Mouse (Mus musculus): ENCODE results near the gene Ndufa13. TPM values are rescaled to one million over a fixed set of nuclear protein-coding genes. Genes with fewer than 3 reads are reported as not detected.

The Ndufa13 gene
- polyA plus RNA-seq, 1 experiment from 2014 or later = 201 TPM

DNA sequence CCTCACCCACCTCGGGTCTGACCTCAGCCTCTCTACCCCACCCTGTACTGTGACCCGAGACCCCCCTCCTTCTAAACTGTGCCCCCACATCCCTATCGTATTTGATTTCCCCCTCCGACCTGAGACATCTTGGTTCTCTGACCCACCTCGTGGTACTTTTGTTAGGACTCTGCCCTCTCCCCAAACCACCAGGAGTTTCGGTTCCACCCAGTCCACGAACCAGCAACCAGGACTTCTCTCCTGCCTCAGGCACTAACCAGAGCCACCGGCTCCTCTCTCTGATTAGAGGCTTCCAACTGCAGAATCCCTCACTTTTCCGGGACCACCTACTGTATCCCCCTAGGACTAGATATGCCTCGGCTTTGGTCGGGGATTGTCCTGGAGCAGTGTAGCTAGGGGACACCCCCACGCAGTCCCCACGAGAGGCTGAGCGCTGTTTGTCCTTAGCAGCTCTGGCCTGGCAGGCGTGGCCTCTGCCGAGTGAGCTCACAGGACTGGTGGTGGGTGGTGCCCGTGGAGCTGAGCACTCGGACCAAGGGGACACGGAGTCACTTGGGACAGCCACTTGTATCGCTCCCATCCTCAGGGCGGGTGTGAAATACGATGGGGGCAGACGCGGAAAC is 14.0 kb downstream of the Ndufa13 start:
- Histone ChIP-seq H3K4me1 (ENCODE audit: control insufficient read depth, insufficient read depth, low read length) (peaks cover 11% of the 10 kb centered on the region; the same call in 1 of the 2 replicates), H3K27me3 (replicated peaks; ENCODE audit: control insufficient read depth, insufficient read depth, low read length) (peaks cover 79% of the 10 kb centered on the region), H3K4me2 (ENCODE audit: low read depth, low read length) (peak overlapping the region; percentile 54), H3K27ac (replicated peaks; ENCODE audit: low read depth, low read length) (no peak overlapping the region), H3K9ac (ENCODE audit: low read depth, low read length) (no peak overlapping the region), H3K36me3 (ENCODE audit: control insufficient read depth, insufficient read depth, low read length) (peaks cover 13% of the 10 kb centered on the region; the same call in 1 of the 2 replicates), H3K9me3 (ENCODE audit: control insufficient read depth, low read length) (no peaks in the 10 kb centered on the region), H3K4me3 (ENCODE audit: low read depth, low read length) (peak overlapping the region; percentile 35)
- DNase-seq (ENCODE audit: low spot score) (no peak), ATAC-seq (ENCODE audit: low read depth) (no peak)
- 5% methylated on average over 24 of the region's 24 CpGs for WGBS

DNA sequence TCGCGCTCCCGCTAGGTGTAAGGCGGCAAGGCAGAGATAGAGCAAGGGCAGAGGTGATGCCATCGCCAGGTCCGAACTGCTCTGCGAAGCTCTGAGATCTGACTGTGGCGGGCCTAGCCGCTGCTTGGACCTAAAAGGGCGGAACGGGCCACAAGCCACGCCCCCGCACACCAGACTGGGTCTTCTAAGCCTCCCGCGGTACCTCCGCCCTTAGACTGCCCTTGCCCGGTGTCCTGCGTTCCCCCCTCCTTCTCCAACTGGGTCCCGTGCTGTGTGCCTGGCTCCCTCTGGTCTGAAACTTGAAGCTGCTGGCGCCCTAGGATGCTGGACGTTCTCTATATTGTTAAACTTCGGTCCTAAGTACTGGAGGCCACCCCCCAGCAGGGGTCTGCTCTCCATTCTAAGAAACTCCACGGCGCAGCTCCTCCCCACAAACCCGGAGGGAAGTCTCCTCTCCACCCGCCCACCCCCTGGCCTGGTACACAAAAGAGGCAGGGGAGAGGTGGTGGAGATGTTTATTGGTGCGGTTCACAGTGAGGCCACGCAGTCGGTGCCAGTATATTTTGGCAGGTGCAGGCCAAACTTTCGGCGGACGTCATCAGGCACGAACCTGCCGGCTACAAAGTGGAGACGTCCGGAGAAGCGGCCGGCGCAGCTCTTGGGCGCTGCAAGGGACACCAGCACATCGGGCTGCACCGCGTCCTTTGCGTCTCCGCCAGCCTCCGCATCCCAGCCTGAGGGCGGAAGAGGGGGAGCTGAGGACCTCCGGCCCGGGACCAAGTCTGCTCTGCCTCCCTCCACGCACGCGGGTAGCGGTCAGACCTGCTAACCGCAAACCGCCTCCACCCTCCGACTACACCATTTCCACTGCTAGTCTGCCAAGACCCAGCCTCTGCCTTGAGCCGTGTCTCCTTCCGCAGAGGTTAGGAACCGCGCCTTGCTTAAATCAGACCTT is 14.8 kb downstream of the Ndufa13 start, which contains the start of gene Cilp2:
Cilp2 (minus strand) TSS at position 399 of the 955 bp plus-strand sequence.
- H3K27me3 ChIP-seq (replicated peaks; ENCODE audit: control insufficient read depth, insufficient read depth, low read length) = peaks cover 87% of the 10 kb centered on the region
- H3K9me3 ChIP-seq (ENCODE audit: control insufficient read depth, low read length) = no peaks in the 10 kb centered on the region
- ATAC-seq (ENCODE audit: low read depth) = no peak
- 0 out of 2 replicates have a peak, but pooled peaks cover 6% of the 10 kb centered on the region for H3K36me3 ChIP-seq (ENCODE audit: control insufficient read depth, insufficient read depth, low read length)
- DNase-seq (ENCODE audit: low spot score) = no peak
- peaks cover 11% of the 10 kb centered on the region; the same call in 1 of the 2 replicates for H3K4me1 ChIP-seq (ENCODE audit: control insufficient read depth, insufficient read depth, low read length)
- no peak within 1 kb of the TSS for H3K9ac ChIP-seq (ENCODE audit: low read depth, low read length)
- H3K4me3 ChIP-seq (ENCODE audit: low read depth, low read length) = peak within 1 kb of the TSS; percentile 35
- H3K27ac ChIP-seq (replicated peaks; ENCODE audit: low read depth, low read length) = no peak within 1 kb of the TSS
- WGBS = 1% methylated on average over 45 of the region's 60 CpGs
- peak within 1 kb of the TSS; percentile 54 for H3K4me2 ChIP-seq (ENCODE audit: low read depth, low read length)

DNA sequence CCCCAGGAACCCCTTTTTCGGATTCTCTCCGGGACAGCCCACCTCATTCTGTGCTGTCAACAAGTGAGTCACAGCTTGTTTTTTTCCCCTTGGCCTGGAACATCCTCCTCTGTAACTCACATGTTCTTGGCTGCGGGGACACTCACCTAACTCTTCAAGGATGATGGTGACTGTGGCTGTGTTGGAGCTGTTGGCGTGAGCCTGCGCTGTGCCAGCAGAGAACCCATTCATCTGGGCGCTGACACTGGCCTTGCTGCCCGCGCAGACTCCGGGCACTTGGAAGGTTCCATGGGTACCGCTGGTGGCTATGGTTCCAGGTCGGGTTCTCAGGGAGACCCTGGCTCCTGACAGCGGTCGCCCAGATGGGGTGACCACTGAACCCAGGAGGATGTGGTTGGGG is 18.2 kb downstream of the Ndufa13 start:
- ATAC-seq (ENCODE audit: low read depth) (no peak), DNase-seq (ENCODE audit: low spot score) (no peak)
- Histone ChIP-seq H3K27me3 (replicated peaks; ENCODE audit: control insufficient read depth, insufficient read depth, low read length) (peaks cover 100% of the 10 kb centered on the region), H3K9ac (ENCODE audit: low read depth, low read length) (no peak overlapping the region), H3K4me3 (ENCODE audit: low read depth, low read length) (no peak overlapping the region), H3K4me2 (ENCODE audit: low read depth, low read length) (no peak overlapping the region), H3K27ac (replicated peaks; ENCODE audit: low read depth, low read length) (no peak overlapping the region), H3K4me1 (ENCODE audit: control insufficient read depth, insufficient read depth, low read length) (peaks cover 15% of the 10 kb centered on the region; the same call in 1 of the 2 replicates), H3K9me3 (ENCODE audit: control insufficient read depth, low read length) (no peaks in the 10 kb centered on the region), H3K36me3 (ENCODE audit: control insufficient read depth, insufficient read depth, low read length) (no peaks in the 10 kb centered on the region)
- WGBS = 59% methylated on average over 13 of the region's 13 CpGs

DNA sequence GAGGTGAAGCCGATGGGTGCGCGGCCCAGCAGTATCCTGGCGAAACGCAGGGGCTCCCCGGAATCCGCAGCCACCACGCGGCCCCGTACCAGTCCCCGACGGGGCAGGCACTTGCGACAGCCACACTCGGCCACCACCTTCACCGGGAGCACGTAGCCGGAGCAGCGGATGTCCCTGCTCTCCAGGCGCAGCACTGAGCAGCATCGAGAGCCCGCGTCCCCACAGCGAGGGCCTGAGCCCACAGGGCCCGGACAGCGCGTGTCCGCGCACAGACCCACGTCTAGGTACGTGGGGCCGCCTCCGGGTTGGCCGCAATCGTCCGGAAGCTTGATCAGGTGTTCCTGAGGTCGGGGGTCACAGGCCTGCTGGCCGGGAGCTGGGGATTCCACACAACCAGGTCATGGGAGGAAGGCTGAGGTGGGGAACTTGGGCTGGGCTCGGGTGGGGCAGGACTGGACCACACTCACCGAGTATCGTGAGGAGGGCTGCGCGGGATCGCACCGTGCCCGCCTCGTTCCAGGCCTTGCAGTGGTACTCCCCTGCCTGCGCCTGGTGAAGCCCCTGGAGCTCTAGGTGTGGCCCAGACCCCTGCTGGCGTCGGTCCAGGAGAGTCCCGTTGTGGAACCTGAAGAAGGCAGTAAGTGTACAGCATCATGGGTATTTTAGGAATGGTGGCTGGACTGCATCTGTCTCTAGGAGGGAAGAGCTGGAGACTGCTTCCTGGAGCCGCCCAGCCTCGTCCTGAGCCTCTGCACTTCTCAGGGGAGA is 19.3 kb downstream of the Ndufa13 start:
- H3K27me3 ChIP-seq (replicated peaks; ENCODE audit: control insufficient read depth, insufficient read depth, low read length) = peaks cover 93% of the 10 kb centered on the region
- peak overlapping the region; percentile 44 for H3K4me3 ChIP-seq (ENCODE audit: low read depth, low read length)
- peak overlapping the region; percentile 61 for H3K4me2 ChIP-seq (ENCODE audit: low read depth, low read length)
- H3K27ac ChIP-seq (replicated peaks; ENCODE audit: low read depth, low read length) = no peak overlapping the region
- no peaks in the 10 kb centered on the region for H3K9me3 ChIP-seq (ENCODE audit: control insufficient read depth, low read length)
- ATAC-seq (ENCODE audit: low read depth) = no peak
- no peak for DNase-seq (ENCODE audit: low spot score)
- peaks cover 12% of the 10 kb centered on the region; the same call in 1 of the 2 replicates for H3K4me1 ChIP-seq (ENCODE audit: control insufficient read depth, insufficient read depth, low read length)
- H3K9ac ChIP-seq (ENCODE audit: low read depth, low read length) = no peak overlapping the region; the same call in 1 of the 2 replicates
- WGBS = 11% methylated on average over 24 of the region's 52 CpGs
- no peaks in the 10 kb centered on the region for H3K36me3 ChIP-seq (ENCODE audit: control insufficient read depth, insufficient read depth, low read length)

- Histone ChIP-seq H3K9ac (ENCODE audit: low read depth, low read length) (peak overlapping the region; percentile 54), H3K27ac (replicated peaks; ENCODE audit: low read depth, low read length) (no peak overlapping the region), H3K4me3 (ENCODE audit: low read depth, low read length) (peak overlapping the region; percentile 44), H3K27me3 (replicated peaks; ENCODE audit: control insufficient read depth, insufficient read depth, low read length) (peaks cover 86% of the 10 kb centered on the region), H3K9me3 (ENCODE audit: control insufficient read depth, low read length) (no peaks in the 10 kb centered on the region), H3K36me3 (ENCODE audit: control insufficient read depth, insufficient read depth, low read length) (no peaks in the 10 kb centered on the region), H3K4me2 (ENCODE audit: low read depth, low read length) (peak overlapping the region; percentile 61), H3K4me1 (ENCODE audit: control insufficient read depth, insufficient read depth, low read length) (peaks cover 4% of the 10 kb centered on the region; the same call in 1 of the 2 replicates)
- WGBS = 4% methylated on average over 35 of the region's 103 CpGs
- ATAC-seq (ENCODE audit: low read depth) = peak; percentile 56
- DNase-seq (ENCODE audit: low spot score) = peak; percentile 75
These were observed 20.2 kb downstream of the Ndufa13 start for GRCm38 (mm10) chr8:69882021-69882756.

DNA sequence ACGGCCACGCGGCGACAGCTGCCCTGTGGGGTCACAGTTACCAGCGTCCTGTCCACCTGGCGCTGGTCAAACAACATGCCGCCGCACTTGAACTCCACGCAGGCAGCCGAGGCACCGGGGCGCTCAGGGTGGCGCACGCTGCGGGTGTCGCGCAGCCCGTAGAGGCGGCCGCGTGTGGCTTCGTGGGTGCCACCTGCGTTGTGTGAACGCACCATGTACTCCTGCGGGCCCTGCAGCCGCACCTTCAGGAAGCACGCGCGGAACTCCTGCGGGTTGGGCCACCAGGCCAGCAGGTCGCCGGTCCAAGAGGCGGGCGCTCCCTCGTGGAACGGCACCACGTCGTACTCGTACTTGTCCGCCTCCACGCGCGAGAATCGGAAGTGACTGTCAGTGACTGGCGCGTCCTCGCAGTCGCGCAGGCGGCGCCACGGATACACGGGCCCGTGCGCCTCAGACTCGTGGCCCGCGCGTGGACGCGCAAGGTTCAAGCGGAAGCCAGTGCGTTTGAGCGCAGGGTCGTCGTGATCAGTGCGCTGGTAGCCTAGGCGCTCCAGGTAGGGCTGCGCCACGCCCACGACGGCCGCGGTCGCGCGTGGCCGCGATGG is 21.0 kb downstream of the Ndufa13 start:
- Histone ChIP-seq H3K27me3 (replicated peaks; ENCODE audit: control insufficient read depth, insufficient read depth, low read length) (peaks cover 81% of the 10 kb centered on the region), H3K9me3 (ENCODE audit: control insufficient read depth, low read length) (no peaks in the 10 kb centered on the region), H3K4me3 (ENCODE audit: low read depth, low read length) (peak overlapping the region; percentile 44), H3K36me3 (ENCODE audit: control insufficient read depth, insufficient read depth, low read length) (no peaks in the 10 kb centered on the region), H3K27ac (replicated peaks; ENCODE audit: low read depth, low read length) (no peak overlapping the region), H3K4me1 (ENCODE audit: control insufficient read depth, insufficient read depth, low read length) (peaks cover 4% of the 10 kb centered on the region; the same call in 1 of the 2 replicates), H3K4me2 (ENCODE audit: low read depth, low read length) (peak overlapping the region; percentile 61), H3K9ac (ENCODE audit: low read depth, low read length) (peak overlapping the region; percentile 54)
- DNase-seq (ENCODE audit: low spot score) (no peak), ATAC-seq (ENCODE audit: low read depth) (no peak)
- WGBS = 23% methylated on average over 48 of the region's 79 CpGs

DNA sequence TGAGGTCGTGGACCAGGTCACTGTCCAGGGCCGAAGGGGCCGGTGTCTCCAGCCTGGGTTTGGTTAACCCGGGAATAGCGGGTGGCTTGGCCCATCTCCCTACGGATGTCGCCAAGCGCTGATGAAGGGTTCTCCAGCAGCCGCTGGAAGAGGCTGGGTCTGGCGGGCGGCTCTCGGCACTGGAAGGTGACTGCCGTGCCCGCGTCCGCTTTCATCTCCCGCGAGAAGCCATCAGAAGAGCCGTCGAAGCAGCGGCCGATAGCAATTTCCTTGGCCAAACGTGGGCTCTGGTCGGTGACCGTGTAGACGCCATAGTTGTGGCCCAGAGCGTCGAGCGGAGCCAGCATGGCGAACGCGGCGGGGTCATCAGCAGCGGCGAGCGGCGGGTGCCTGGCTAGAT is 21.5 kb downstream of the Ndufa13 start:
- peak overlapping the region; percentile 44 for H3K4me3 ChIP-seq (ENCODE audit: low read depth, low read length)
- WGBS = 17% methylated on average over 30 of the region's 37 CpGs
- H3K9me3 ChIP-seq (ENCODE audit: control insufficient read depth, low read length) = no peaks in the 10 kb centered on the region
- ATAC-seq (ENCODE audit: low read depth) (no peak), DNase-seq (ENCODE audit: low spot score) (no peak)
- H3K27ac ChIP-seq (replicated peaks; ENCODE audit: low read depth, low read length) = no peak overlapping the region
- peaks cover 4% of the 10 kb centered on the region; the same call in 1 of the 2 replicates for H3K4me1 ChIP-seq (ENCODE audit: control insufficient read depth, insufficient read depth, low read length)
- H3K4me2 ChIP-seq (ENCODE audit: low read depth, low read length) = peak overlapping the region; percentile 61
- H3K9ac ChIP-seq (ENCODE audit: low read depth, low read length) = no peak overlapping the region
- H3K27me3 ChIP-seq (replicated peaks; ENCODE audit: control insufficient read depth, insufficient read depth, low read length) = peaks cover 76% of the 10 kb centered on the region
- H3K36me3 ChIP-seq (ENCODE audit: control insufficient read depth, insufficient read depth, low read length) = no peaks in the 10 kb centered on the region
